Mouse (Mus musculus) CD4-positive naive resting alpha-beta T cell, adult 57 days (primary cell): ENCODE measurements around the gene Oscar. TPM values are rescaled to one million over a fixed set of nuclear protein-coding genes. Genes with fewer than 3 reads are reported as not detected.

ENCODE experiments used
- total RNA-seq: library from RNA; stranded (reverse); gene quantifications from one replicate; pipeline ENCODE4 v1.2.4, GENCODE M21; 2023

Oscar gene
- not detected for total RNA-seq

DNA sequence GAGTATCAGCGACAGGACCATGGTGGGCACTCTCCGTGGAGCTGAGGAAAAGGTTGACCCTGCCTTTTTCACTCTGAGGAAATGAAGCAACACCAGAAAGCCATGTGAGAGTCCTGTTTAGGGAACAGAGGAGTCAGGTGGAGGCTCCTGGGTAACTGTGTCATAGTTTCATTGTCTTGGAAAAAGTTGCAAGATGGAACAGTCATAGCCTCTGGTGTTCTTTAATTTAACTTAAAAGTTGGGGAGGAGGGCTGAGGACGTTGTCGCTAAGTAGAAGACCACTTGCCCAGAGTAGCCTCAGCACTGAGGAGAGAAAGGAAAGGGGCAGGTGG is at the start of gene Oscar:
Oscar (minus strand) TSS at position 101 of the 332 bp plus-strand sequence.

DNA sequence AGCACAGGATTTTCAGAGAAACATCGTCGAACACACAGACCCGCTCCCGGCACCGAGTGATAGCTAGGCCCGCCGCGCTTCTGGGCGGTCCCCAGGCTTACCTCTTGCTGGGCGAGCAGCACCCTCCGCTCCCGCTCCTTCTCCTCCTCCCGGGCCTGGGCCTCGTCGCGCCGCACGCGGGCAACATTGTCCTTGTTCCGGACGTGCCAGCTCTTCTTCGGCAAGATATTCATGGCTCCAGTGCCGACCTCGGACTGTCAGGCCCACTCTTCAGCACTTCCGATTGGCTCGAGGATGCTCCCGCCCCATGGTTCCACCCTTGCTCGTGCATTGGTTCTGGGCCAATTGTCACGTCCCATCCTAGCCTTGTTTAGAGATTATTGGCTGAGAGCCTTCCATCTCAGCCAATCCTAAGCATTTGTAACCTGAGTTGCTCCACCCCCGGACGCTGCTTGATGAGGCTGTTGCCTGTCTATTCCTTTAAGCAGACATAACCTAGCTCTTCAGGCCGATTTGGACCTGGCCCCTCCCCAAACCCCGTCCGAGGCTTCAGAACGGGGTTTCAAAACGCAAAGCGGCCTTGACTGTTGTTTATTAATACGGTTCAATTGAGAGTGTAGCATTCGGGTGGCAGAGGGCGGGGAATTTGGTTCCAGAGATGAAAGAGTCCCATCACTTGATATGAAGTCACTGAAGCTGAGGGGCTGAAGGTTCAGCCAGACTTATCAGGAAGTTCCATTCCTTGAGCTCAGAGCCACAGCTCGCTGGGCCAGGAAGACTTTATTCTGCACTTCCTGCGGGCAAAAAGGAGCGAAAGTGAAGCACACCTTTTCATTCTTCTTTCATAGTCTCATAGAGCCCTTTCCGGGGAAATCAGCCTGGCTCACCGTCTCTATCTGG is 49.5 kb upstream of the Oscar start, which contains the start of gene Leng1:
Leng1 (minus strand) TSS at position 626 of the 900 bp plus-strand sequence.

DNA sequence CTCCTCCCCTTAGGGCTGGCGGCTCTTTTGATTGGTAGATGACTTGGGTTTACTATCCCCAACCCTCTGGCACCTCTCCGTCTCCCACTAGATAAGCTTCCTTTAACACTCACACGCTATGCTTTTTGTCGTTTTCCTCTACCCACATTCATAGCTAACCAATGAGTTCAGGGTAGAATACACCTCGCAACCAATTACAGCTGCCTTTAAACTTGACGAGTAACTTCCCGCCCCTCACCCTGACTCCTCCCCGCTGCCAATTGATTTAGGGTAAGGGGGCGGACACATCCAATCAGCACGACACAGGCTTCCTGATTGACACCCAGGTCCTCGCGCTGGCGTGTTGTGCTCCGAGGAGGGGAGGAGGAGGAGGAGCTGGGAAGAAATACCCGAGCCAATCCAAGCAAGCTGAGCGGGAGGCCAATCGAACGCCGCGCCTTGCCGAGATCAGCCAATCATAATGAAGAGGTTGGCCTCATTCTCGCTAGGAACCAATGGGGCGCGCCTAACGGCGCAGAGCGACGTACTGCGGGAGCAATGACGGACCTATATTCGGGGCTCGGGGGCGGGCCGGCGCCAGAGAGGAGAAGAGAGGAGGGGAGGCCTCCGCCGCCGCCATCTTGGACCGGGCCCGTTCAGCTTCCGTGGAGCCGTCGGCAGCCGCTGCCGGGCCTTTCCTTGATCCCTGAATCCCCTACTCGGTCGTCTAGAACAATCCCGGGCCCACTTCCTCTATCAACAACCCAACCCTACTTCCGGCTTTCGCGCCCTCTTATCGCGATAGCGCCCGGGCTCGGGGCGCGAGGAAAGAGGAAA is 28.9 kb upstream of the Oscar start, which contains the start of gene Cnot3:
Cnot3 (plus strand) TSS at position 597 of the 816 bp plus-strand sequence.

DNA sequence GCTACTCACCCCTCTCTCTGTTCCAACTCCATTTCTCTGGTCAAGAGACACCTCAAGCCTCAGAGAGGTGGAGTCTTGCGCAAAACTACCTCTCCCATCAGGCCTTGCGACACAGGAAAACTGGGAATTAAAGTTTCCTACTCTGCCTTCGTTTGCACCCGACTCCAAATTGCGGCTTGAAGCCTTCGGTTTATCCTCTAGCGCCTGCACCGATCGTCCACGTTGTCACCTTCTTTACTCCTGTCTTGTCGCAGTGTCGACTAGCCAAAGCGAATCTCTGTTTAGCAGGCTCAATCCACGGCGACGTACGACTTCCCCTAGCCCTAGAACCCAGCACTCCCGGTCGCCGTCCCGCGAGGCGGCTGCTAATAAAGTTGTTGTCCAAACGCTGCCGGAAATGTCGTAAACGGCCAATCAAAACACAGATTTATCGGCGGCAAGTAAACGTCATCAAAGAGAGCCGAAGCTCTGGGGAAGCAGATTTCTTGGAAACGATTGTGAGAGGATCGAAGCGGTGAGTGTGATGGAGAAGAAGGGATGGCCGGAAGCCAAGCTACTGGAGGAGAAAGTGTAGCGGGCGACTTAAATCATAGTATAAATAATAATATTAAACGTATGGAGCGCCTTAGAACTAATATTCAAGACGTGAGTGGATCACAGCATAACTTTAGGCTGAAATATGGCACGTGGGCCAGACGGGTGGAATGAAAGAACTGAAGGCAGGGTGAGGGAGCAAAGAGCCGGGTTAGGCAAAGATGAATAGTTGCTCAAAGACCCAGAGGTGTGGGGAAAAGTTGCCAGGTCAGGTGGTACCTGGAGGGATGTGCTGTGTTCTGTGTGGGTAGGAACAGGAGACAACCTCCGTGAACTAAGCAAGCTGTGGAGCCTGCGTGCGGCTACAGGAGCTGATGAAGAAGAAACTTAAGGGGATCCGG is 13.9 kb upstream of the Oscar start, which contains the start of the genes Tfpt and Prpf31:
Tfpt (minus strand) TSS at position 387 of the 935 bp plus-strand sequence.
Prpf31 (plus strand) TSS at position 443 of the 935 bp plus-strand sequence.

GRCm38 (mm10) chr7:3617242-3617995 is 1.5 kb upstream of the Oscar start, which contains the start of gene Ndufa3:
Ndufa3 (plus strand) TSS chr7:3617373.

Other genes starting within 250 kb of the Oscar start
- gene Cacng8, start 225.5 kb downstream of the Oscar start, total RNA-seq = not detected
- gene Cacng6, start 192.0 kb downstream of the Oscar start, total RNA-seq = not detected
- not detected for gene Tarm1, start 113.5 kb downstream of the Oscar start, total RNA-seq
- 346 TPM for gene Ndufa3, start 1.2 kb upstream of the Oscar start, total RNA-seq
- gene Tfpt, start 13.8 kb upstream of the Oscar start, total RNA-seq = 24.7 TPM
- 57.1 TPM for gene Prpf31, start 13.8 kb upstream of the Oscar start, total RNA-seq
- gene Cnot3, start 29.1 kb upstream of the Oscar start, total RNA-seq = 115 TPM
- gene Leng1, start 49.7 kb upstream of the Oscar start, total RNA-seq = 11.1 TPM
- gene Tmc4, start 61.4 kb upstream of the Oscar start, total RNA-seq = 15.1 TPM
- gene Tsen34, start 76.7 kb upstream of the Oscar start, total RNA-seq = 19.9 TPM
- 73.5 TPM for gene Mboat7, start 77.4 kb upstream of the Oscar start, total RNA-seq
- 2,564 TPM for gene Rps9, start 87.8 kb upstream of the Oscar start, total RNA-seq
- gene Pirb, start 104.2 kb upstream of the Oscar start, total RNA-seq = 3.1 TPM
- gene Gm15448, start 209.5 kb upstream of the Oscar start, total RNA-seq = not detected
- 0.30 TPM for gene Pira2, start 228.9 kb upstream of the Oscar start, total RNA-seq